Mouse (Mus musculus) testis, postnatal 10 days (tissue): ENCODE results near the gene Cd55b.
"Not testable (repeated sequence)": the region's sequence is repeated elsewhere in the genome, so short reads cannot be mapped to it uniquely, and the experiment has no call there.

Experiments used
- DNase-seq: peaks from one replicate; pipeline ENCODE4 v3.0.0; 2021; ENCODE audit warnings: low spot score

The Cd55b gene

GRCm38 (mm10) chr1:130422664-130423111 lies at the start of gene Cd55b:
TSS of gene Cd55b (minus strand) at chr1:130423009.
- peak; percentile 51 for DNase-seq

GRCm38 (mm10) chr1:130470074-130470473 lies 47.3 kb upstream of the Cd55b start:
- no peak for DNase-seq

- no peak for DNase-seq
Measured at GRCm38 (mm10) chr1:130467453-130467852, 44.6 kb upstream of the Cd55b start.

GRCm38 (mm10) chr1:130464173-130464572 lies 41.4 kb upstream of the Cd55b start:
- DNase-seq = no peak

- DNase-seq = no peak
Measured at GRCm38 (mm10) chr1:130462867-130463266, 40.1 kb upstream of the Cd55b start.

GRCm38 (mm10) chr1:130462084-130462861 lies 39.5 kb upstream of the Cd55b start, which contains the start of gene Cd55:
TSS of gene Cd55 (minus strand) at chr1:130462744.
- DNase-seq = peak; percentile 86

- DNase-seq = no peak
Measured at GRCm38 (mm10) chr1:130455111-130455510, 32.3 kb upstream of the Cd55b start.

GRCm38 (mm10) chr1:130442930-130443329 lies 20.1 kb upstream of the Cd55b start:
- DNase-seq = not testable (repeated sequence)

- DNase-seq = no peak
Measured at GRCm38 (mm10) chr1:130430920-130431319, 8.1 kb upstream of the Cd55b start.

- not testable (repeated sequence) for DNase-seq
Measured at GRCm38 (mm10) chr1:130428667-130429066, 5.9 kb upstream of the Cd55b start.

- DNase-seq = not testable (repeated sequence)
Measured at GRCm38 (mm10) chr1:130427175-130427853, 4.5 kb upstream of the Cd55b start.

GRCm38 (mm10) chr1:130422033-130422432 lies 776 bp downstream of the Cd55b start:
- DNase-seq = not testable (repeated sequence)

- not testable (repeated sequence) for DNase-seq
Measured at GRCm38 (mm10) chr1:130397109-130397508, 25.7 kb downstream of the Cd55b start.

- DNase-seq = not testable (repeated sequence)
Measured at GRCm38 (mm10) chr1:130387282-130387681, 35.5 kb downstream of the Cd55b start.

- DNase-seq = no peak
Measured at GRCm38 (mm10) chr1:130377726-130378429, 44.9 kb downstream of the Cd55b start.

- no peak for DNase-seq
Measured at GRCm38 (mm10) chr1:130374173-130374785, 48.5 kb downstream of the Cd55b start.

GRCm38 (mm10) chr1:130373398-130374083 lies 49.3 kb downstream of the Cd55b start:
- DNase-seq = no peak

- peak; percentile 49 for DNase-seq
Measured at GRCm38 (mm10) chr1:130371895-130372528, 50.8 kb downstream of the Cd55b start.

- DNase-seq = no peak
Measured at GRCm38 (mm10) chr1:130371291-130371690, 51.5 kb downstream of the Cd55b start.

- DNase-seq = no peak
Measured at GRCm38 (mm10) chr1:130350077-130350635, 72.7 kb downstream of the Cd55b start.

- no peak for DNase-seq
Measured at GRCm38 (mm10) chr1:130342429-130342828, 80.4 kb downstream of the Cd55b start.
